Mouse (Mus musculus): ENCODE measurements around the gene Dennd6b.

Dennd6b gene

DNA sequence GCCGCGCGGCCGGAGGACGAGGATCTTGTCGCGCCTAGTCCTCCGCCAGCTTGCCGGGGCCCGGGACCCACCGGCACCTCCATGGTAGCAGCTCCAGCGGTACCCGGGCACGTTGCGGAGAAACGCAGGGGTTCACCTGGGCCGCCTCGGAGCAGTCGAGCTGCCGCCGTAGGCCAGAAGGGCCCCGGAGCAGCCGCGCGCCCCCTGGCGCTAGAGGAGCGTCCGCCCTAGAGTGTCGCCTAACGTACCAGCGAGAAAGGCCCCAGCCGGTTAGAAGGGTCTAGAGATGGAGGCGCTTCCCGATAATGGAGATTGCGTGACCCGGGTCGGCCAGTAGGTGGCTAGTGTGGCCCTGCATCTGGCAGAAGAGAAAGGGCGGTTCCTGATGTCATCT lies at the start of gene Dennd6b:
TSS of gene Dennd6b (minus strand) at position 184 of the 394 bp plus-strand sequence.
- peak; percentile 96 to 98 for DNase-seq (ENCODE audit: low spot score in 2 of 2)

GRCm38 (mm10) chr15:89241025-89241424 lies 44.7 kb upstream of the Dennd6b start:
- no peak for DNase-seq (ENCODE audit: low spot score in 2 of 2)

DNA sequence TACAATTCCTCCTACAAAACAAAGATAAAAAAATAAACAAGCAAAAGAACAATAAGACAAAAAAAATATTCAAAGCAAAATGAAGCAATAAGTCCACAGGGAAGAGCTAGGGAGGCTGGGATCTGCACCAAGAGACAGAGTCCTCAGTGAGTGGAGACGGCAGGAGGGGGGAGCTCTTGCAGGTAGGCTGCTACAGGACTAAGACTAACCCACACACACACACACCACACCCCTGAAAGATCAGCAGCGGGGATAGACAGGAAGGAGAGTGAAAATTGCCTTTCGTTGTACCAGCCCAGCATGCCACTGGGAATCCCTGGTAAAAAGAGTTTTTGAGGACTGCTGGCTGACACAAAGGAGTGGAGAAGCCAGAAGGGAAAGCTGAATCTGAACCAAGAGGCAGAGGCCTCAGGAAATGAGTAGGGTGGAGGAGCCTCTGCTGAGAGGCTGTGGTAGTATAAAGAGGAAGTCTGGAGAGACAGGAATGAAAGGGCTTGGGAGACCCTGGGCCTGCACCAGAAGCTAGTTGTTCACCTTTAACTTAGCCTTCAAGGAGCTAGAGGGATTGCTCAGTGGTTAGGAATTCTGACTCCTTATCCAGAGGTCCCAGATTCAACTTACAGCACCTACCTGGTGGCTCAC lies 43.6 kb upstream of the Dennd6b start:
- no peak for DNase-seq (ENCODE audit: low spot score in 2 of 2)

DNA sequence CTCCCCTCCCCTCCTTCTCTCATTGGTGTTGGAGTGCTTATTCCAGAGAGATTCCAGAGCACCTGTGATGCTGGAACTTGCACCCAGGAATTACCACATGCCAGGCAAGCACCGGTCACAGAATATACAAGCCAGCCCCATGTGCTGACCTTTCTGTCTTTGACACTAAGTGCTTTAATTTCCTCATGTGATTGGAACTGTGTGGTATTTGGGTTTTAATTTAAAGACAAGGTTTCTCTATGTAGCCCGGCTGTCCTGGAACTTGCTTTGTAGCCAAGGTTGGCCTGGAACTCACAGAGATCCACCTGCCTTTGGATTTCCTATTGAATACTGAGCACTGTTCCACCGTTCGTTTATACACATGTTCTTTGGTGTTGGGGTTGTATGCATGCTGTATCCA lies 37.8 kb upstream of the Dennd6b start:
- no peak for DNase-seq (ENCODE audit: low spot score in 2 of 2)

DNA sequence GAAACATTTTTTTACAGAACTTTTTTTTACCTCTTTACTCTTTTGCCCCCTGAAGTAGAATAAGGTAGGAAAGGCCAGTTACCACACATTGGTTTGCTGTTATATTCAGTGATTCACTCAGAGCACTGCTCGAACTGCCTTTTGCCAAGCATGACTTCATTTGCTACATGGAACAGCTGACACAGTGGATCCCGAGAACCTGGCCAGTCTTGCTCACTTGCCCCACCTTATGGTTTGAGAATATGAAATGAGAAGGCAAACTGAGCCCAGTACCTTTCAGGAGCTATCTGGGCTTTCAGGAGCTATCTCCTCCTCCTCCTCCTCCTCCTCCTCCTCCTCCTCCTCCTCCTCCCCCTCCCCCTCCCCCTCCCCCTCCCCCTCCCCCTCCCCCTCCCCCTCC lies 37.3 kb upstream of the Dennd6b start:
- DNase-seq (ENCODE audit: low spot score in 2 of 2) = peak in 1 of 2 experiments; percentile 19

GRCm38 (mm10) chr15:89215611-89216233 lies 19.4 kb upstream of the Dennd6b start:
- DNase-seq (ENCODE audit: low spot score in 2 of 2) = no peak

GRCm38 (mm10) chr15:89214953-89215352 lies 18.7 kb upstream of the Dennd6b start:
- DNase-seq (ENCODE audit: low spot score in 2 of 2) = no peak

GRCm38 (mm10) chr15:89213517-89213916 lies 17.2 kb upstream of the Dennd6b start:
- no peak for DNase-seq (ENCODE audit: low spot score in 2 of 2)

GRCm38 (mm10) chr15:89212495-89212894 lies 16.2 kb upstream of the Dennd6b start:
- no peak for DNase-seq (ENCODE audit: low spot score in 2 of 2)

DNA sequence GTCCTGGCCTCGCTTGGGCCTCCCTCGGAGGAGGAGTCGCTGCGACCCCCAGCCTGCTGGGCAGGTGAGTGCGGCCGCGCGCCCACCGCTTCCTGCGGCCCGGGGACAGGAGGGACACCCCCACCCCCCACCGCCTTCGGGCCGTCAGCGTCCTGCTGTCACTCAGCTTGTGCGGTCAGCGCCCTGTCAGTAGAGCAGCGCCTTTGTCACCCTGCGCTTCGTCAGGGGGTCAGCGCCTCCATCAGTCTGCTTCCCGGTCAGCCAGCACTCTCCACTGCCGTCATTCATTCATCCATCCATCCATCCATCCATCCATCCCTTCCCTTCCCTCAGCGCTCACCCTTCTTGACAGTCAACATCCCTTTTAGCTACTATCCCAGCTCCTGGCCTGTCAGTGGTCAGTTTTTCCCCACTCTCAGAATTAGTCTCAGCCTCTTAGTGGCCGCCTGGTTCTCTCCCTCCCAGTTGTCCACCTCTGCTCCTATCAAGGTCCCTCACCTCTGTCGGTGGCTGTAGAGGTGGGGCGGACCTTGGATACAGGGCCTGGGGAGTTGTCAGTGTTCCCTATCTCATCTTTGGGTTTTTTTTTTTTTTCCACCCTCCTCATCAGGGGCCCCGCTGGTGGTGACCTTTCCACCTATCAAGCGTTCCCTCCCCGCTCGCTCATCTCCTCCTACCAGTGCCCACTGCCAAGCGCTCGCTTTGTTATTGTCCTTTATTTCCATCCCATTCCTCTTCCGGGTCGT lies 15.6 kb upstream of the Dennd6b start:
- no peak for DNase-seq (ENCODE audit: low spot score in 2 of 2)

- peak; percentile 69 to 88 for DNase-seq (ENCODE audit: low spot score in 2 of 2)
Measured at GRCm38 (mm10) chr15:89210915-89211715, 14.8 kb upstream of the Dennd6b start, which contains the start of gene Ppp6r2. Ppp6r2 (plus strand) TSS chr15:89211553.

GRCm38 (mm10) chr15:89209886-89210761 lies 13.8 kb upstream of the Dennd6b start:
- peak; percentile 88 to 92 for DNase-seq (ENCODE audit: low spot score in 2 of 2)

DNA sequence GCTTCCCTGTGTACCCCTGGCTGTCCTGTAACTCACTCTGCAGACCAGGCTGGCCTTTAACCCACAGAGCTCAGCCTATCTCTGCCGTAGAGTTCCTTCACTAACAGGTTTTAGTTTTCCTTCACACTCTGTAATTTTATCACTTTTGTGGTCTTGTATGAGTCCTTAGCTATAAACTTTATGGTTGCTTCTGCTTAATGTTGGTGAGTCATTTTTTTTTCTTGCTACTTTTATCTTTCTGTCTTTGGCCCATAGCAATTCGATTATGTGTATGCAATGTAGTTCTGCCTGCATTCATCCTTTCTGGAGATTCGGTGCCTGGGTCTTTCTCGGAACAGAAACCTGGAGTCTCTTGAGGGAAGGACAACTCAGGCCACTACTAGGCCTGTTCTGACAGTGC lies 11.2 kb upstream of the Dennd6b start:
- no peak for DNase-seq (ENCODE audit: low spot score in 2 of 2)

DNA sequence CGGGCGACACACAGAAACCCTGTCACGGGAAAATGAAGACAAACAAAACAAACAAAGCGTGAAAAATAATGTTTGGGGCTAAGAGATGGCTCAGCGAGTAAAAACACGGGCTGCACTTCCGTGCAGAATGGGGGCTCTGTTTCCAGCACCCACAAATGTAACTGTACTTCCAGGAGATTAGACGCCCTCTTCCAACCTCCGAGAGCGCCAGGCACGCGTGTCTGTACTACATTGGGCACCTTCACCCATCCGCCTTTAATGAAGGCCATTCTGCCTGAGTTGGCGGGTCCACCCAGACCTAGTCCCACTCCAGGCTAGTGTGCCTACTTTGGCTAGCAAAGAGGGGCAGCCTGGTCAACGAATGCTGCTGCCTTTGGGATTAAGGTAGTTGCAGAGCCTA lies 760 bp upstream of the Dennd6b start:
- no peak for DNase-seq (ENCODE audit: low spot score in 2 of 2)

- peak; percentile 78 to 84 for DNase-seq (ENCODE audit: low spot score in 2 of 2)
Measured at GRCm38 (mm10) chr15:89195690-89196312, 495 bp downstream of the Dennd6b start.

DNA sequence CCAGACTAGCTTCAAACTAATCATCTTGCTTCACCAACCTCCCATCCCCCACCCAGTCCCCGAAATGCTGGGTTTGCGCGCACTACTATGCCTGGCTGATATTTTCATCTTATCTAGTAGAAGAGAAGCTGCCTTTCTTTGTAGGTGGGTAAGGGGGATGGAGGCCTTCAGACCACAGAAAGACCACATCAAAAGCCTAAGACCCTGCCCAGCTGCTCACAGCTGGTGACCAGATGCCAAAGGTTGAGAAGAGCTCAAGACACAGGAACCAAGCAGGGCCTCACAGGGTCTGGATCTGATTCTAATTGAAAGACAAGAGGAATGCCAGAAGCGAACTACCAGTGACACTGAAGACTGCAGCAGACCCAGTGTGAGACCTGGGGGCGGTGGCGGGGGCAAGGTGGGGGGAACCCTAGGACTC lies 1.0 kb downstream of the Dennd6b start:
- DNase-seq (ENCODE audit: low spot score in 2 of 2) = no peak

GRCm38 (mm10) chr15:89184937-89185227 lies 11.4 kb downstream of the Dennd6b start:
- no peak for DNase-seq (ENCODE audit: low spot score in 2 of 2)

GRCm38 (mm10) chr15:89184141-89184936 lies 12.0 kb downstream of the Dennd6b start:
- DNase-seq (ENCODE audit: low spot score in 2 of 2) = peak in 1 of 2 experiments; percentile 56

DNA sequence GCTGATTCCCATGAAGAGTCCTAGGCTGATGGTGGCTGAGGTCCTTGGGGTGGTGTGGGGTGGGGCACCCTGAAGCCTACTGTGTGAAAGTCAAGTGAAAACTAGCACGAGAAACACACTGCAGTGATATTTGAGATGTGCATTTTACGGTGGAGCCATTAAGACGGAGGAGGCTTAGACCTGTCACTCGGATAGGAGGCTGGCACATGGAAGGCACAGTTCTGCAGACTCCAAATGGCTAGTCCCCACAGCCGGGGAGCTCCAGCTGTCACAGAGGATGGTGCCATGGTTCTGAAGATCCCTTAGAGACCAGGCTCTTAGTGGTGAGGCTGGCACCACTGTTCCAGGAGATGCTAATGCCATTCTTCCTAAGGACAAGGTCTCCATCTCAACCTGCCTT lies 13.5 kb downstream of the Dennd6b start:
- no peak for DNase-seq (ENCODE audit: low spot score in 2 of 2)

- DNase-seq (ENCODE audit: low spot score in 2 of 2) = peak in 1 of 2 experiments; percentile 65
Measured at GRCm38 (mm10) chr15:89182328-89182741, 14.0 kb downstream of the Dennd6b start.

All from cerebellum, postnatal 4 days (tissue).